Mouse (Mus musculus): ENCODE results near the gene P2rx3.

The P2rx3 gene

DNA sequence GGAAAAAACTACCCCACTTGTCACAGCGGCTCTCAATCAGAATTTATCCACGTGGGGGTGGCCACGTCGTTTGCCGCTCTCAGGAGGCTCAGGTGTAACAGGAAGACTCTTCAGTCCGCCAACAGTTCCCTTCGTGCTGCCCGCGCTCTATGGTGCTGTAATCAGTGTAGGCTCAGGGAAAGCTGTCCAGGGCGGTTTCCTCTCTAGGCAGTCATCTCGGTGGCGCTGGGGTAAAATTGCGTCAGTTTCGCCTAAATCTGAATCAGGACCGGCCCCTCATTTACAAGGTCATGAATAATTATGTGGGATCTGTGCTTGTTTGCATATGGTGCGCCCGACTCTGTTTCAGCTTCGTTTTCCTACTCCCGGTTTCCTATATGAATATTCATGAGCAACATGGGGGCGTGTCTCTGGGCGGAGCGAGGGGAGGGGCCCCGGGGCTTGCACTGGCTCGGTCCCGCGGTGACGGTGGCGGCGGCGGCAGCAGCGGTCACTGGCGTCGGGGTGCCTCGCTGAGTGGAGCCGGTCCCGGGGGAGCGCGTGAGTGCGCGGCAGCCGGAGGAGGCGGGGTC, 10.4 kb upstream of the P2rx3 start, which contains the start of gene Tnks1bp1:
Gene Tnks1bp1 (plus strand): TSS at position 427 of the 572 bp plus-strand sequence.
- in situ Hi-C loops (cut with MboI; ENCODE audit: low pct_unique_long_range_greater_than_20kb in 1 of 2, low sequenced_read_pairs in 2 of 2, unreplicated experiment in 1 of 2), result no loop called here

DNA sequence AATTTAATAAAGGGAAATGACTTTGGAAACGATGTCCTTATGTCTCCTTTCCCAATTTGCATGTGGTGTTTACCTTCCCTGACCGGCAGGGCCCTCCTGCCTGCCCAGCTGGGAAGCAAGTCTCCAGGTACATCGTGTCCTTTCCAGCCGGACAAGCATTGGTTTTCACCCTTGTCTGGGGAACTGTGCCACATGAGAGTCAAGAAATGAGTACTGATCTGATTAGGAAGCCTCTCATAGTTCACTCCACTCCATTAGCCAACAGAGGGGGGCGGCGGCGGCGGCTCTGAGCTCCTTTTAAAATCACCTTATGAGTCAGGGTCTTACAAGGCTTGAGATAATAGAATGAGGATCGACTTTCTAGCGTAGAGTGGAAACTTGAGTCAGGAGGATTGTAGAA, 9.8 kb upstream of the P2rx3 start:
- in situ Hi-C loops (cut with MboI; ENCODE audit: low pct_unique_long_range_greater_than_20kb in 1 of 2, low sequenced_read_pairs in 2 of 2, unreplicated experiment in 1 of 2), result no loop called here

DNA sequence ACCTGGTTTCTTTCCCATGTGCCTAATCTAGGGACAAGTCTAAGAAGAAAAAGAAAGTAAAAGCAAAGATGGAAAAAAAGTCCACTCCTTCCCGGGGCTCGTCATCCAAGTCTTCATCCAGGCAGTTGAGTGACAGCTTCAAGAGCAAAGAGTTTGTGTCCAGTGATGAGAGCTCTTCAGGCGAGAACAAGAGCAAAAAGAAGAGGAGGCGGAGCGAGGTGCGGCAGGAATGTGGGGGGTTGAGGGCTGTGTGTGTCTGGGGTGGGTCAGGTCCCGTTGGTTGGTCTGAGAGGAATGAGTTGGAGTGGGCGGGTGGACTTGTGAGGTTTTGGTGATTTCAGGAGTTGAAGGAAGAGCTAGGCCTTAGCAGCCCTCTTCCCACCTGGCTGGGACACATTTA, 9.0 kb upstream of the P2rx3 start:
- in situ Hi-C loops (cut with MboI; ENCODE audit: low pct_unique_long_range_greater_than_20kb in 1 of 2, low sequenced_read_pairs in 2 of 2, unreplicated experiment in 1 of 2), result no loop called here

DNA sequence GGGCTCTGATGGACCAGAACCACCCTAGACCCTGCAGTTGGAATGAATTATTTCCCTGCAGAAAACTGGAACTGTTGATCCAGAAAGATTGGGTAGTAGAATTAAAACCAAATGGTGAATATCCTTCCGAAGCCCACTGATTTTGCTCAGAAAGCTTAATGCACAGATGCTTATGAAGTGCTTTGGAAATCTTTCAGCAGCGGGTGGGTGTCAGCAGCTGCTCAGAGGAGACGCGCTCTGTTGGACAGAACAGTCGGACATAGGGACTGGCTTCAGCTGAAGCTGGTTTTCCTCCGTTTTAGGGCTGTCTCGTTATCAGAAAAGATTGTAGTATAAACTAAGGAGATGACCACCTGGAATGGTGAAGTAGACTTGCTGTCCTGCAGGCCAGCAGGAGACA, 6.4 kb upstream of the P2rx3 start:
- in situ Hi-C loops (cut with MboI; ENCODE audit: low pct_unique_long_range_greater_than_20kb in 1 of 2, low sequenced_read_pairs in 2 of 2, unreplicated experiment in 1 of 2), result no loop called here

DNA sequence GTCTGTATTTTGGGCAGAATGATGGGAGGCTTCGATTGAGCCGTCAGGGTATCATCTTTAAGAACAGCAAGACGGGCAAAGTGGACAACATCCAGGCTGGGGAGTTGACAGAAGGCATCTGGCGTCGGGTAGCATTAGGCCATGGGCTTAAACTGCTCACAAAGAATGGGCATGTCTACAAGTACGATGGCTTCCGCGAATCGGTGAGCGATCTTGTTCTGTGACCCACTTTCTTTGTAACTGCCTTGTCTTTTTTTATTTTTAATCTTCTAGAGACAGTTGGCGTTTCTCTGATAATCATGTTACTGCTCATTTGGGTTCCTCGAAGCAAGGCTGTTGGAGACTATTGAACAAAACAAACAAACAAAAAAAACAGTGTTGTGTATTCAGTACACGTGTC, 1.1 kb upstream of the P2rx3 start:
- in situ Hi-C loops (cut with MboI; ENCODE audit: low pct_unique_long_range_greater_than_20kb in 1 of 2, low sequenced_read_pairs in 2 of 2, unreplicated experiment in 1 of 2), result no loop called here

DNA sequence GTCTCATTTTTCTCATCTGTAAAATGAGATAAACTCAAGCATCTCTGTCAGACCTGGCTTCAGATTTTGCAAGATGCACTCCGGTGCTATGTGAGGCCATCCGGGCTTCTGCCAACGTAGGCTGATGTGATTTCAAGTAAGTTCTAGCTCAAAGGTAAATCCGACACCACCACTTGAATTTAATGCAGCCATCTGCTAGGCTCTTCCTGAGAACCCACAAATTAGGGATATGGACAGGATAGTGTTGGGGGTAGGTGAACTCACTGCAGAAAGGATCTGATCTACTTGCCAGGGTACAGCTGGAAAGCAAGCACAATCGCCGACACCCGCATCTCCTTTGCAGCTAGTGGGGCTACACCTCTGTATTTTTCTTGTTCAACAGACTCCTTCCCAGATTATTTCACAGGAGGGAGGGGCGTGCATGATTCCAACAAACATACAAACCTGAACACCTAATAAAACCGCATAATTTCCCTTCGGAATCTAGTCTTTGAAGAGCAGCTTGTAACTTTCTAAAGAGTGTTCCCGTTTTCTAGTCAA, 685 bp downstream of the P2rx3 start:
- in situ Hi-C loops (cut with MboI; ENCODE audit: low pct_unique_long_range_greater_than_20kb in 1 of 2, low sequenced_read_pairs in 2 of 2, unreplicated experiment in 1 of 2), result no loop called here

DNA sequence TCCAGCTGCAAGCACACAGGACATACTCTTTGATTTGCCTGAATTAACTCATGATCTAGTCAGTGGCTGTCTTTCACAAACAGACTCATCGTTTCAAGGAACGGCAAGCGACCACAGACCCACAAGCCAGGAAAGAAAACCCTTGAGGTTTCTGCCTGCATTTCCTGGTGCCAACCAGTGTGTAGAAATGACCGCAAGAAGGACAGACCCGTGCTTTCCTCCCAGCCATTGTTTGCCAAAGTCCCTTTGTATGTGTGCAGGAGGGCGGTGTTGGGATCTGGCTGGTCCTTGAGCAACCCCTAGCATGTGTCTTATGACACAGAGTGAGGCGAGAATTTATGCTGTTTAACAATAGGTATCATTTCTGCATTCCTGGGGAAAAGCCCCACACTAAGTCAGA, 3.1 kb downstream of the P2rx3 start:
- in situ Hi-C loops (cut with MboI; ENCODE audit: low pct_unique_long_range_greater_than_20kb in 1 of 2, low sequenced_read_pairs in 2 of 2, unreplicated experiment in 1 of 2), result no loop called here

DNA sequence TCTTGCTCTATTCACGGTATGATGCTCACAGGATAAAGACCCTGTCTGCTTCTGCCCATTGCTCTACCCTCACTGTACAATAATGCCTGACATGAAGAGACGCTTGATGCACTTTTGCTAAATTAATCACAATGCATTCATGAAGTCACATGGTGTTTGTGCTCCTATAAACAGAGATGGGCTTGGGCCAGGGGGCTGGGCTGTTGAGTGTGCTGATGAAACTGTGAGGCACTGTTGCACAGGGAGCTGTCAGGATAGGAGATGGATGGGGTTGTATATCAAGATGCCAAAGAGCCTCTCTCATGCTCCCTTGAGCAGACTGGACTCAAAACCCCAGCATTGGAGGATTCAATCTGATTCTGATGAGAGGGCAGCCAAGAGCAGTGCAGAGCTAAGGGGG, 4.1 kb downstream of the P2rx3 start:
- in situ Hi-C loops (cut with MboI; ENCODE audit: low pct_unique_long_range_greater_than_20kb in 1 of 2, low sequenced_read_pairs in 2 of 2, unreplicated experiment in 1 of 2), result no loop called here

DNA sequence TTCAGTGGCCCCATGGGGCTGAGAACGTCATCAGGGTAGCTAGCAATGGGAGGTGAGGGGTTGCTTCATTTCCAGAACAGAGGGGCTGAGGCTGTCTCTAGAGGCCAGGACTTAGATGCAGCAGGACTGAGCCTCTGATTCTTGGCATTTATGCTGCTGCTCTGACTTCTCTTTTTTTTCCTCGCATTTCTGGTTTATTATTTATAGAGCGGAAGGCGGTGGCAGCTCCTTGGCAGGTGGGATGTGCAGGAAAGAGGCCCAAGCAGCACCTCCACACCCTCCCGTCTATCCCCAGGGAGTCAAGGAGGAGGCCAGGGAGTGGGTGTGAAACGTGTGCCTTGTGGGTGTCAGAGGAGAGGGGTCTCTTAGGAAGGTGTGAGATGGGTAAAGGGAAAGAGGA, 6.3 kb downstream of the P2rx3 start:
- in situ Hi-C loops (cut with MboI; ENCODE audit: low pct_unique_long_range_greater_than_20kb in 1 of 2, low sequenced_read_pairs in 2 of 2, unreplicated experiment in 1 of 2), result no loop called here

DNA sequence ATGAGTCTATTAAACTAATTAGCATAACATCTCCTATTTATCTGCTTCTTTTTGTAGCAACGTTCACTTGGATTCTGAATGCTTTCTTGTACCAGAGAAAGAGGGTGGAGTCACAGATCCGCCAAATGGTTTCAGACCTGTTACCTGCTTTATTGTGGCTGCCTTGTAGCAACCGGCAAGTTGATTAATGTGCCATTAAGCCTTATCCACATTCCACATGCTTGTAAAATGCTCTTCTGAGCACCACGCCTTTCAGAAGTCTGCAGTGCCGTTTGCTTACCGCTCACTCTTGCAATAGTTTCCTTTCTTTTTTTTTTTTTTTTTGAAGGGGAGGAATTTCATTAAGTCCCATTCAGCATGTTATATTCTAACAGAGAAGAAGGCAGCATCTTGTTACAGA, 7.4 kb downstream of the P2rx3 start:
- in situ Hi-C loops (cut with MboI; ENCODE audit: low pct_unique_long_range_greater_than_20kb in 1 of 2, low sequenced_read_pairs in 2 of 2, unreplicated experiment in 1 of 2), result loop anchor here in 1 of 2 experiments (10.0 kb wide), 1 partner anchor 215 kb away; no protein-coding TSS in a partner anchor

DNA sequence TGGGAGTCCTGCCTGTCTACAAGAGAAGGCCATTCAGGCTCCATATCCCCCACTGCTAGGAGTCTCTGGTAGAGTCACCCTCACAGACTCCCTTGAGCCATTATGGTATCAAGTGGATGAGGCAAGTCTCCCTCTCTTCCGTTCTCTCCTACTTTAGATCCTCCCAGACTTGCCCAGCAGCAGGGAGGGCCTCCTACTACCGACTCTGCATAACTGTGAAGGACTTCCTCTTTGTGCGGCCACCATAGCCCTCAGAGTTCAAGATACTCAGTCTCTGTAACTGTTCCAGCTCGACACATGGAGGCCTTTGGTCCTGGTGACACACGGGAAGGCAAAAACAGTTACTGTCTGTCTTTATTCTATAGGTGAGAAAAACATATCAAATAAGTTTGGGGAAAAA, 10.0 kb downstream of the P2rx3 start:
- in situ Hi-C loops (cut with MboI; ENCODE audit: low pct_unique_long_range_greater_than_20kb in 1 of 2, low sequenced_read_pairs in 2 of 2, unreplicated experiment in 1 of 2), result loop anchor here in 1 of 2 experiments (10.0 kb wide), 1 partner anchor 218 kb away; no protein-coding TSS in a partner anchor

DNA sequence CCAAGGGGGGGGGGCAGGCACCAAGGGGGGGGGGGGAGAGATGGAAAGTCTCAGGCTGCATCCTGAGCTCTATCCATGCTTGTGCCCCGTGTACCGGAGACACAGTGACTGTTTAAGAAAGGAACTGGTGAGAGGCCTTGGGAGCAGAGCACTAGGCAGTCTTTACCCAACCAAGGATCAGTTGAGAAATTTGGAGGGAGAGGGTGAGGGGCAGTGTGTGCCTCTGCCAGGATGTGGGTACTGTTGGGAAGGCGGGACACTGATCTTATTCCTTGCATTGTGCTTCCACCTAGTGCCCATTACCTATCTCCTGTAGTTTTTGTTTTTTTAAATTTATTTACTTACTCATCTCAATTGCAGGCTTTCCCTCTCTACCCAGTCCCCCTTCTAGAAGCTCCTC, 11.1 kb downstream of the P2rx3 start:
- in situ Hi-C loops (cut with MboI; ENCODE audit: low pct_unique_long_range_greater_than_20kb in 1 of 2, low sequenced_read_pairs in 2 of 2, unreplicated experiment in 1 of 2), result loop anchor here in 1 of 2 experiments (10.0 kb wide), 1 partner anchor 219 kb away; no protein-coding TSS in a partner anchor

DNA sequence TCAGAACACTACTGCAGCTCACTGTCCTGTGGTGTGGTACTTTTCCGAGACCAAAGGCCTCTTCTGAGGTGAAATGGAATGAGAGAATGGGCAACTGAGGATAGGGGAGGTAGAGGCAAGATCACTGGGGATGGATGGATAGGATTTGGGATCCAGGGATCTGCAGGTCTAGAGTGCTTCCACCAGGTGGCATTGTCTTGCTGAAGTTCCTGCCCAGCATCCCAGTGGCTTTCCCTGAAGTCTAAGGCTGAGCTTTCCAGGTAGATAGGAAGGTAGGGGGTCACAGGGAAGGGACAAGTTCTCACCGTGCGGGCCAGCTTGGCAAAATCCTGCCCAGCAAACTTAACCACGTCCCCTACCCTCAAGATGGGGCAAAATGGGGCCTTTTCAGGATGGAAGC, 15.2 kb downstream of the P2rx3 start:
- in situ Hi-C loops (cut with MboI; ENCODE audit: low pct_unique_long_range_greater_than_20kb in 1 of 2, low sequenced_read_pairs in 2 of 2, unreplicated experiment in 1 of 2), result loop anchor here in 1 of 2 experiments (10.0 kb wide), 1 partner anchor 223 kb away; no protein-coding TSS in a partner anchor

DNA sequence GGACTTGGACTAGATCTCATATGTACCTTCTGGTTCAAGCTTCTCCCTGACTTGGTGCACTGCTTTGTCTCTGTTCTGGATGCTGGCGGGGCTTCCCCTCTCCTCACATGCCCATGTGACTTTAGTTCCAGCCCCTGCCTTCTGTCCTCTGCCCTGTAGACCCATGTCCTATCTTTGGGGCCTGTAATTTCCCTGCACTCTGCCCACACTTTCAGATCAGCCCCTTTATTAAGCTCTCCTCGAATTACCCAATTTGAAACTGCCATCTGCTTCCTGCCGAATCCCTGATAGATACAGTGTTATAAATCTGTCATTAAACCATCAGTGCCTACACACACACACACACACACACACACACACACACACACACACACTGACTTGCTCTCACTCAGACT, 22.7 kb downstream of the P2rx3 start:
- in situ Hi-C loops (cut with MboI; ENCODE audit: low pct_unique_long_range_greater_than_20kb in 1 of 2, low sequenced_read_pairs in 2 of 2, unreplicated experiment in 1 of 2), result no loop called here

DNA sequence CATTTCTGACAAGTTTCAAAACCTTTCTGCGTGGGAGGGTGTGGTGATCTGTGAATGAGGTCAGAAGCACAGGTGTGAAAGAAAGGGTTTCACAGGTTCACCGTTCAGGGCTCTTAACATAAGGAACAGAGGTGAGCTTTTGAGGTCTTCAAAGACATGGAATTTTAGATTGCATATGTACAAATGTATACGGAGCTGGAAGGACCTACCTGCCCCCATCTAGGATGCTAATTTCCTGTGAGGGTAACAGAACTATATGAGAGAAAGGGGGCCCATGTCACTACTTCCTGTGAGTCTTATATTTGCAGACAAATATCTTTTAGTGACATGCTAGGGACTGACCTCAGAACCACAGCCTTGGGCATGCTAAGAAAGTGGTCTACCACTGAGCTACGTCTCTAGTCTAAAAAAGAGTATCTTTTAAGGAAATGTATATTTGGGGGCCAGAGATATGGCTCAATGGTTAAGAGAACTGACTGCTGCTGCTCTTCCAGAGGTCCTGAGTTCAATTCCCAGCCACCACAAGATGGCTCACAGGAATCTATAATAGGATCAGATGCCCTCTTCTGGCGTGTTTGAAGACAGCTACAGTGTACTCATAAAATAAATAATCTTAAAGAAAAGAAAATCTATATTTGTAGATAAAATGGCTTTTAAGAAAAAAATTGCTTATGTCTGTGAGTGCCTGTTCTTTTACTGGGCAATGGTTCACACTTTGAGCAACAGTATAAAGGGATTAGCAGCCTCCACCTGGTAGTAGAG, 23.3 kb downstream of the P2rx3 start:
- in situ Hi-C loops (cut with MboI; ENCODE audit: low pct_unique_long_range_greater_than_20kb in 1 of 2, low sequenced_read_pairs in 2 of 2, unreplicated experiment in 1 of 2), result no loop called here

DNA sequence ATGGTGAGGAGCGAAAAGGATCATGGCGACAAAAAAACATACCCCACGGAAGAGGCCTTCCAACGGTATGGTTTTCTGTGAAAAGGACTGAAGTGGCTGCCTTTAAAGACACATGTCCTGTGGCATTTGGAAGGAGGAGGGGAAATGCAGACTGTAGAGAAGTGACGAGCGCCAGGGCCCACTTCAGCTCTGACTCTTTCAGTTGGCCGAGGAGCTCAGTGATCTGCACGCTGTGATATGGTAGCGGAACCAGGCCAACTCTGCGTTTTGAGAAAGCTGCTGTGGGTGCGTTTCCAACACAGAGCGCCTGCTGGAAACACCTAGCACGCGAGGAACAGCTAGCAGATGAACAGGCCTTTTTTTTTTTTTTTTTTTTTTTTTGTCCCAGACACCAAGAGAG, 24.6 kb downstream of the P2rx3 start:
- in situ Hi-C loops (cut with MboI; ENCODE audit: low pct_unique_long_range_greater_than_20kb in 1 of 2, low sequenced_read_pairs in 2 of 2, unreplicated experiment in 1 of 2), result no loop called here

DNA sequence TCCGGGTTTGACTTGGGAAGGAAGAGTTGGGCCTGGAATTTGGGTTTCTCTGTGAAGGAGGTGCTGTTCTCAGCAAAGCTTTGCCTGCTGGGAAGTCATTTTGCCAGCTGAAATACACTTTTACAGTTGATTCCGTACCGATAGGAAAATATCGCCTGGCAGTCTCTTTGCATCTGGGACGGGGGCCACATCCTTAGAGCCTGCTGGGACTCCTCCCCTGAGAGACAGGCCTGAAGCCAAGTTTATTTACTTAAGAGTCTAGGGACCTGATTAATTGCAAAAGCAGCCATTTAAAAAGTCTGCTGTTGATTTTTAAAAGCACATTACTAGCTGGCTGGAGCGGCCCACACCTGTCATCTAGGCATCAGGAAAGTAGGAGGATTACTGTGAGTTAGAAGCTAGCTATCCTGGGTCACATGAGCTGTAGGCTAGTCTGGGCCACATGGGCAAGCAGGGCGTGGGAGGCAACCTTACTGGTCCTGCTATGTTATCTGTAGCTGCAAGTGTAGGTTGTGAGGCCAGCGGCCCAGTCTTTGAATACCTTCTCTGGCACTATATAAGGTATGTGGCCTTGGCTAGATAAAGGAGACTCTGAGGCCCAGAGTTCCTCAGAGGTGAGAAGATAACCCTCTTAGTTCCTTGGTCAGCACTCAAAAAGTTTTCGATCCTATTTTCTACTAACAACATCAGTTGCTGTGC, 25.2 kb downstream of the P2rx3 start:
- in situ Hi-C loops (cut with MboI; ENCODE audit: low pct_unique_long_range_greater_than_20kb in 1 of 2, low sequenced_read_pairs in 2 of 2, unreplicated experiment in 1 of 2), result no loop called here

DNA sequence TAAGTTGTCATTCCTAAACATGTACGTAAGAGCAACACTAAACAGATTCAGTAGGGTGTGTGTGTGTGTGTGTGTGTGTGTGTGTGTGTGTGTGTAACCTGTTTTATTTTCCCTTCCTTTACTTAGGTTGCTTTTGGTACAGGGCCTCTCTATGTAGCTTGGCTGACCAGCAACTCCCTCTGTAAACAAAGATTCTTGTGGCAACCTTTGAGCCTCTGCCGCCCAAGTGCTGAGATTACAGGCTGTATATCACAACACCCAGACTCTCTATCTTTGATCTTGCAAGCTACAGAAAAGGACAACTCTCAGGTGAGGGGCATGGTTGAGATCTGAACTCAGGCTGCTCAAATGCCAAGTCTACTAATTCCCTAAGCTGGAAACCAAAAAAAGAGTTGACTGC, 28.1 kb downstream of the P2rx3 start:
- in situ Hi-C loops (cut with MboI; ENCODE audit: low pct_unique_long_range_greater_than_20kb in 1 of 2, low sequenced_read_pairs in 2 of 2, unreplicated experiment in 1 of 2), result loop anchor here in 1 of 2 experiments (10.0 kb wide), 1 partner anchor 134 kb away; no protein-coding TSS in a partner anchor

DNA sequence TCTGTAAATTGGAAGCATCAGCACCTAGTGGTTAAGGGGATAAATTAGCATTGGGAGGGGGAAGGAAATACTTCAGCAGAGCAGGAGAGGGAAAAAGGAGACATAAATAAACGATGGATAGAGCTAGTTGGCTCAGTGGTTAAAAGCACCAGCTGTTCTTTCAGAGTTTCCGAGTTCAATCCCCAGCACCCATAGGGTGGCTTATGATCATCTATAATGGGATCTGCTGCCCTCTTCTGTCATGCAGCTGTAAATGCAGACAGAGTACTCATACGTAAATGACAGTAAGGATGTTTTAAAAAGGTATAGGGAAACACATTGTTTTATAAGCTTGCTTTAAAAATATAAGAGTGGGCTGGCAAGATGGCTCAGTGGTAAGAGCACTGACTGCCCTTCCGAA, 29.5 kb downstream of the P2rx3 start:
- in situ Hi-C loops (cut with MboI; ENCODE audit: low pct_unique_long_range_greater_than_20kb in 1 of 2, low sequenced_read_pairs in 2 of 2, unreplicated experiment in 1 of 2), result loop anchor here in 1 of 2 experiments (10.0 kb wide), 1 partner anchor 133 kb away; no protein-coding TSS in a partner anchor
